Mouse (Mus musculus) cortical plate, adult 2 months (tissue): ENCODE data around the gene Ldb2.

Source experiments
- CTCF ChIP-seq: fragments of 200-500 bp; IDR thresholded peaks from 2 replicates; pipeline ENCODE4 v1.5.1; 2011; ENCODE audit warnings: mild to moderate bottlenecking, control low read depth, low read length; ENCODE audit not compliant: insufficient read depth; ENCODE audit errors: extremely low read depth
- POLR2A ChIP-seq: fragments of 200-500 bp; IDR thresholded peaks from 2 replicates; pipeline ENCODE4 v1.6.1; 2011; ENCODE audit warnings: mild to moderate bottlenecking, low read length, control low read depth; ENCODE audit not compliant: insufficient read depth; ENCODE audit errors: extremely low read depth

- TF ChIP-seq CTCF (no peak), POLR2A (no peak)
Observed at GRCm38 (mm10) chr5:44646842-44647190, 152.7 kb downstream of the Ldb2 start.
